Mouse (Mus musculus) hindbrain, embryonic 11.5 days (tissue): Measurements from ENCODE around the gene Tas2r138. TPM values are rescaled to one million over a fixed set of nuclear protein-coding genes. Genes with fewer than 3 reads are reported as not detected.

Source experiments
- ATAC-seq: fragments of 200-750 bp; cut with Nextera tagmentation; 2 replicates; pipeline ENCODE4 v1.8.0; 2017; ENCODE audit warnings: mild to moderate bottlenecking, moderate TSS enrichment, moderate library complexity; ENCODE audit not compliant: low FRiP score
- DNase-seq: peaks from one replicate; pipeline ENCODE4 v3.0.0-alpha.2; 2015; ENCODE audit warnings: low spot score
- H3K27ac ChIP-seq: fragments of 300-500 bp; sonication (generic); 2 replicates; pipeline ENCODE4 v1.5.1; 2014; ENCODE audit warnings: mild to moderate bottlenecking, low read depth, low read length
- H3K27me3 ChIP-seq: fragments of 300-500 bp; sonication (generic); 2 replicates; pipeline ENCODE4 v1.6.1; 2014; ENCODE audit warnings: mild to moderate bottlenecking, low read length, moderate library complexity, mixed read lengths; ENCODE audit not compliant: control insufficient read depth, insufficient read depth
- H3K36me3 ChIP-seq: fragments of 300-500 bp; sonication (generic); 2 replicates; pipeline ENCODE4 v1.6.1; 2014; ENCODE audit warnings: mild to moderate bottlenecking, low read length, moderate library complexity, mixed read lengths; ENCODE audit not compliant: control insufficient read depth, insufficient read depth
- H3K4me1 ChIP-seq: fragments of 300-500 bp; sonication (generic); replicated peaks from 2 replicates; pipeline ENCODE4 v1.6.1; 2014; ENCODE audit warnings: low read length, mixed read lengths; ENCODE audit not compliant: control insufficient read depth, insufficient read depth
- H3K4me2 ChIP-seq: fragments of 300-500 bp; sonication (generic); replicated peaks from 2 replicates; pipeline ENCODE4 v1.6.1; 2014; ENCODE audit warnings: mild to moderate bottlenecking, low read depth, low read length
- H3K4me3 ChIP-seq: fragments of 300-500 bp; sonication (generic); 2 replicates; pipeline ENCODE4 v1.5.1; 2014; ENCODE audit warnings: low read depth, low read length
- H3K9ac ChIP-seq: fragments of 300-500 bp; sonication (generic); 2 replicates; pipeline ENCODE4 v1.6.1; 2014; ENCODE audit warnings: low read depth, low read length
- H3K9me3 ChIP-seq: fragments of 300-500 bp; sonication (generic); 2 replicates; pipeline ENCODE4 v1.6.1; 2016; ENCODE audit warnings: low read length; ENCODE audit not compliant: control insufficient read depth
- WGBS: fragments of 180-500 bp; shearing (Covaris S2); extraction: QIAGEN DNeasy Blood & Tissue Kit; methylation state at CpG from one replicate; pipeline ENCODE4 v1.1.7; 2014; 5-methylcytosine and 5-hydroxymethylcytosine counted together
- polyA plus RNA-seq: library from polyadenylated mRNA; unstranded; fragments of >200 nt; fragmentation: Nextera tagmentation; extraction: Ambion mirVana; gene quantifications from 2 replicates; pipeline ENCODE4 v1.2.1, GENCODE M21; 2014

The Tas2r138 gene
- polyA plus RNA-seq, 1 experiment from 2014 or later, result not detected

DNA sequence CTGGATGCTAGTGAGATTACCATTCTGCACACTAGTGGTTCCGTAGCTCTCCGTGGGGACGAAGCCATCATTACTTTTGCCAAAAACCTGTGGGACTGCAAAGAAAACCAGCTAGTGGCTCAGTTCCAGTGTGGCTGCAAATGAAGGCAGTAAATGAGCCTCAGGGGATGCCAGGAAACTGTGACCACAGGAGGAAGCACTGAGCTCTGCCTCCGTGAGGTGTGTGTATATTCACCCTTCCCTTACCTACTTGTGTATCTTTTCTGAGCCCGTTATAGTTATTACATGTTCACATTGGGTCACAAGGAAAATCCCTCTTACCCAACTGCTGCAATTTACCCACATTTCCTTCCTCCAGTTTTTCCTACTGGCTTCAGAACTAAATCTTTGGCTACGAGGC lies 28.8 kb downstream of the Tas2r138 start:
- Histone ChIP-seq H3K4me3 (no peak overlapping the region), H3K9ac (no peak overlapping the region), H3K9me3 (no peaks in the 10 kb centered on the region), H3K27ac (no peak overlapping the region), H3K4me1 (no peaks in the 10 kb centered on the region), H3K4me2 (no peak overlapping the region), H3K27me3 (no peaks in the 10 kb centered on the region), H3K36me3 (no peaks in the 10 kb centered on the region)
- ATAC-seq (no peak), DNase-seq (no peak)
- 93% methylated on average over 6 of the region's 6 CpGs for WGBS

DNA sequence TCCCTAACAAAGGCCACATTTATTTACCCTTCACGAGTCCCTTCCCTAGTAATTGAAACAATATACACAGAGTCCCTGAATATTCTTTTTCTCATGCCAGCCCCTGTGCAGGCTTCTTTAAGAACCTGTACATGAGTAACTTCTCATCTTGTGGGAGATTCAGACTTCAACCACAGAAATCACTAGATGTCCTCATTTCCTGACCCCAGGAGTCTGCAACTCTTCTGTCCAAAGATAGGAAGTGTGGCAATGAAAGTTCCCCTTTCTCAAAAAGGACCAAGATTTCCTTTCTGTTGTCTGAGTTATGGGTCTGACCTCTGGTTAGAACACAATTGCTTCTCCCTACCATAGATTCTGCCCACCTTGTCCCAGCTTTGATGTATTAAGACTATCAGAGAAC lies 36.8 kb downstream of the Tas2r138 start:
- H3K4me1 ChIP-seq, result no peaks in the 10 kb centered on the region
- no peak for ATAC-seq
- no peaks in the 10 kb centered on the region for H3K9me3 ChIP-seq
- no peak overlapping the region for H3K9ac ChIP-seq
- H3K27me3 ChIP-seq, result no peaks in the 10 kb centered on the region
- H3K27ac ChIP-seq, result no peak overlapping the region
- no peak overlapping the region for H3K4me3 ChIP-seq
- 82% methylated on average over 1 of the region's 1 CpGs for WGBS
- H3K4me2 ChIP-seq, result no peak overlapping the region
- no peak for DNase-seq
- no peaks in the 10 kb centered on the region for H3K36me3 ChIP-seq

DNA sequence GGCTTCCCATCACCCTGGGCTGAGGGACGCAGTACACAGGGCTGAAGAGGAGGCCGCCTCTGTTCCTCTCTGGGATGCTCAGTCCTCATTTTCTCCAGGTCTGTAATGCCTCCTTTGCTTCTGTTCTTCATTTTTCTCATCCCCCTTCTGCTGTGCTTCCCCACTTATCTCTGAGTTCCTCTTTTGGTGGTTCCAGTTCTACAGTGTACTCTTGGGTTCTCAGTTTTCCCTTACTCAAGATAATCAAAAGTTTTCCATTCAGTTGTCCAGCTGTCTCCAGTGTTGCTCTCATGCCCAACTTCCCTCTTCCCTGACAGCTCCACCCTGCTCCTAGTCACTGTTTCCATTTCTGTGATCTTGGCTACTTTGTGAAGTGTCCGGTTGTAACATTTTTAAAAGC lies 39.5 kb downstream of the Tas2r138 start:
- WGBS, result 91% methylated on average over 3 of the region's 3 CpGs
- no peak for DNase-seq
- ATAC-seq, result no peak
- H3K4me3 ChIP-seq, result no peak overlapping the region
- H3K4me2 ChIP-seq, result no peak overlapping the region
- no peaks in the 10 kb centered on the region for H3K36me3 ChIP-seq
- no peak overlapping the region for H3K27ac ChIP-seq
- H3K4me1 ChIP-seq, result no peaks in the 10 kb centered on the region
- H3K9me3 ChIP-seq, result no peaks in the 10 kb centered on the region
- no peaks in the 10 kb centered on the region for H3K27me3 ChIP-seq
- no peak overlapping the region for H3K9ac ChIP-seq

DNA sequence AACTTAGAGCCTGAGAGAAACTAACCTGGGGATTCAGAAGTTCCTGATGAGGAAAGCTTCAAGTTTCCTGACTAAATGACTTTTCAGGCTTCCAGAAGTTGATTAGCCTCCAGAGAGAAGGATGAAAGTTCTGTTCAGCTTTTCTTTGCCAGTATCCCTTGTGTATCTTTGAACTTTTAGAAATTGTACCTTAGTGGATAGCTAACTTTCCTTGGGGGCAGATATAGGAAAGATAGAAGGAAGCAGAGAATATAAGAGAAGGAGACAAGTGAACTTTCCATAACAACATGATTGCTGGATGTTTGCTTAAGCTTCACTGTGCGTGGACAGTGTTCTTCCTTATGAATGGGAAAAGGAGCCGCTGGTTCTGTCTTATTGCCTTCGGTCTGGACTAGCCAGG lies 43.9 kb downstream of the Tas2r138 start, which contains the start of gene Olfr460:
TSS of gene Olfr460 (plus strand) at position 301 of the 400 bp plus-strand sequence.
- no peak for ATAC-seq
- Histone ChIP-seq H3K36me3 (no peaks in the 10 kb centered on the region), H3K4me3 (no peak within 1 kb of the TSS), H3K9me3 (no peaks in the 10 kb centered on the region), H3K4me1 (no peaks in the 10 kb centered on the region), H3K9ac (no peak within 1 kb of the TSS), H3K27ac (no peak within 1 kb of the TSS), H3K4me2 (no peak within 1 kb of the TSS), H3K27me3 (no peaks in the 10 kb centered on the region)
- no peak for DNase-seq
- 86% methylated on average over 3 of the region's 3 CpGs for WGBS

Other genes with a start within 250 kb of the Tas2r138 start
- gene E330009J07Rik, start 177.2 kb downstream of the Tas2r138 start, polyA plus RNA-seq, result 14.8 and 16.8 TPM in 2 replicates
- 0.13 and 0.19 TPM in 2 replicates for gene Wee2, start 174.2 kb downstream of the Tas2r138 start, polyA plus RNA-seq
- gene Ssbp1, start 142.0 kb downstream of the Tas2r138 start, polyA plus RNA-seq, result 167 and 171 TPM in 2 replicates
- gene Tas2r137, start 122.1 kb downstream of the Tas2r138 start, polyA plus RNA-seq, result not detected in 2 replicates
- gene Tas2r108, start 119.8 kb downstream of the Tas2r138 start, polyA plus RNA-seq, result 0.73 TPM in 1 of 2 replicates, not detected in the other
- 0.17 TPM in 1 of 2 replicates, not detected in the other for gene Prss37, start 93.8 kb downstream of the Tas2r138 start, polyA plus RNA-seq
- gene Olfr461, start 58.3 kb downstream of the Tas2r138 start, polyA plus RNA-seq, result 0.21 TPM in 1 of 2 replicates, not detected in the other
- gene Olfr460, start 43.8 kb downstream of the Tas2r138 start, polyA plus RNA-seq, result not detected in 2 replicates
- 0.25 and 1.2 TPM in 2 replicates for gene Clec5a, start 27.5 kb downstream of the Tas2r138 start, polyA plus RNA-seq
- gene Mgam, start 15.5 kb upstream of the Tas2r138 start, polyA plus RNA-seq, result not detected in 2 replicates